Mouse (Mus musculus) limb, embryonic 10.5 days (tissue): Measurements from ENCODE around the gene Tbc1d8b. TPM values are rescaled to one million over a fixed set of nuclear protein-coding genes. Genes with fewer than 3 reads are reported as not detected.
"Not testable (repeated sequence)": the region's sequence is repeated elsewhere in the genome, so short reads cannot be mapped to it uniquely, and the experiment has no call there.

ENCODE experiments used
- DNase-seq: peaks from one replicate; pipeline ENCODE4 v3.0.0-alpha.2; 2017; ENCODE audit warnings: low spot score
- H3K27ac ChIP-seq: fragments of 300-500 bp; sonication (generic); 2 replicates; pipeline ENCODE4 v1.5.1; 2016; ENCODE audit warnings: mild to moderate bottlenecking
- H3K27me3 ChIP-seq: fragments of 300-500 bp; sonication (generic); 2 replicates; pipeline ENCODE4 v1.6.1; 2016; ENCODE audit warnings: low read depth, mild to moderate bottlenecking; ENCODE audit not compliant: poor library complexity, severe bottlenecking
- H3K36me3 ChIP-seq: fragments of 300-500 bp; sonication (generic); 2 replicates; pipeline ENCODE4 v1.6.1; 2016; ENCODE audit warnings: mild to moderate bottlenecking, moderate library complexity
- H3K4me1 ChIP-seq: fragments of 300-500 bp; sonication (generic); 2 replicates; pipeline ENCODE4 v1.6.1; 2016
- H3K4me3 ChIP-seq: fragments of 300-500 bp; sonication (generic); 2 replicates; pipeline ENCODE4 v1.5.1; 2016; ENCODE audit warnings: mild to moderate bottlenecking, moderate library complexity
- H3K9me3 ChIP-seq: fragments of 300-500 bp; sonication (generic); replicated peaks from 2 replicates; pipeline ENCODE4 v1.6.1; 2016; ENCODE audit warnings: mild to moderate bottlenecking
- WGBS: fragments of 180-500 bp; shearing (Covaris S2); methylation state at CpG from one replicate; pipeline ENCODE4 v1.1.7; 2016; 5-methylcytosine and 5-hydroxymethylcytosine counted together
- polyA plus RNA-seq: library from polyadenylated mRNA; unstranded; fragments of >200 nt; fragmentation: Nextera tagmentation; extraction: Ambion mirVana; gene quantifications from 2 replicates; pipeline ENCODE4 v1.2.1, GENCODE M21; 2016

Gene Tbc1d8b
- polyA plus RNA-seq, 1 experiment from 2014 or later, result 1.2 TPM

GRCm38 (mm10) chrX:139751855-139752254, 67.1 kb downstream of the Tbc1d8b start:
- peak; percentile 49 for DNase-seq
- H3K4me1 ChIP-seq, result no peaks in the 10 kb centered on the region
- 0% methylated on average over 1 of the region's 1 CpGs for WGBS
- peaks cover 42% of the 10 kb centered on the region for H3K27me3 ChIP-seq
- H3K36me3 ChIP-seq, result no peaks in the 10 kb centered on the region
- H3K9me3 ChIP-seq, result no peaks in the 10 kb centered on the region
- H3K27ac ChIP-seq, result no peak overlapping the region
- no peak overlapping the region for H3K4me3 ChIP-seq

DNA sequence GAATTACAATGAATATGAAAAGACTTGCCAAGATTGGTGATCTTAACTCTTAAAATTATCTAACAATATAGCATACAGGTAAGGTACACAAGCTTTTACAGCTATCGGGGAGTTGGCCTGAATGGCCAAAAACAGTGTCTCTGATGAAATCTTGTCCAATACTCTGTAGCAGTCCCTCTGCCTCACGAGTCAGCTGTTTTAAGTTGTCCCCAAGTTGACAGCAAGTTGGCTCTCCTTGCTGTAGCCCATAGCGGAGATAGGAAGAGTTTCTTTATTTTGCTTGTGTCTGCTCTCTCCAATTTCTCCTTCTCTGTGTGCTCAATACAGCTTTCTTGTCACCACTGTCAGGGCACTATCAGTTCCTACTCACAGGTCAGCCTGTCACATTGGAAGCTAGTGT, 73.8 kb downstream of the Tbc1d8b start:
- not testable (repeated sequence) for H3K4me1 ChIP-seq, DNase-seq, H3K36me3 ChIP-seq, H3K4me3 ChIP-seq, H3K9me3 ChIP-seq, H3K27ac ChIP-seq
- peaks cover 33% of the 10 kb centered on the region for H3K27me3 ChIP-seq
- WGBS, result 81% methylated on average over 3 of the region's 3 CpGs

DNA sequence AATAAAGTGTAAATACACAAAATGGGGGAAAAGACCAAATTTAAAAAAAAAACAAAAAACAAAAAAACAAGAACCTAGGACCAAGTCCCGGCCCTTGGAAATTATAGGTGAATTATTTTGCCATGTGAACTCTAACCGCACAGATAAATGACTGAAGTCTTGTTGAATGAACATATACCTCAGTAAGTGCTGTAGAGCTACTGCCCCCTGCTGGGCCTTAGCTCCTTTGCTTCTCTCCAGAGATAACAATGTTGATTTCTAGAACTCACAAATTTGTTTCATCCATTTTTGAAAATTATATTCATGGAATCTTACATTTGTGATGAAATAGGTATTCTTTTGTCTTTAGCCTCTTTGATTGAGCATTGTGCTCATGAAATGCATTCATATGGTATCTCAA, 77.8 kb downstream of the Tbc1d8b start:
- Histone ChIP-seq H3K27me3 (peaks cover 27% of the 10 kb centered on the region), H3K27ac (no peak overlapping the region), H3K36me3 (no peaks in the 10 kb centered on the region), H3K4me3 (no peak overlapping the region), H3K9me3 (no peaks in the 10 kb centered on the region), H3K4me1 (no peaks in the 10 kb centered on the region)
- DNase-seq, result no peak
- 79% methylated on average over 2 of the region's 2 CpGs for WGBS

- no peaks in the 10 kb centered on the region for H3K36me3 ChIP-seq
- no peak overlapping the region for H3K27ac ChIP-seq
- H3K4me1 ChIP-seq, result no peaks in the 10 kb centered on the region
- peaks cover 90% of the 10 kb centered on the region for H3K27me3 ChIP-seq
- WGBS, result 87% methylated on average over 13 of the region's 13 CpGs
- no peak for DNase-seq
- no peak overlapping the region for H3K4me3 ChIP-seq
- H3K9me3 ChIP-seq, result no peaks in the 10 kb centered on the region
These were observed 85.3 kb downstream of the Tbc1d8b start for GRCm38 (mm10) chrX:139769975-139770637.

GRCm38 (mm10) chrX:139774309-139775083, 89.7 kb downstream of the Tbc1d8b start:
- 25% methylated on average over 18 of the region's 18 CpGs for WGBS
- H3K4me3 ChIP-seq, result no peak overlapping the region
- DNase-seq, result peak; percentile 64

DNA sequence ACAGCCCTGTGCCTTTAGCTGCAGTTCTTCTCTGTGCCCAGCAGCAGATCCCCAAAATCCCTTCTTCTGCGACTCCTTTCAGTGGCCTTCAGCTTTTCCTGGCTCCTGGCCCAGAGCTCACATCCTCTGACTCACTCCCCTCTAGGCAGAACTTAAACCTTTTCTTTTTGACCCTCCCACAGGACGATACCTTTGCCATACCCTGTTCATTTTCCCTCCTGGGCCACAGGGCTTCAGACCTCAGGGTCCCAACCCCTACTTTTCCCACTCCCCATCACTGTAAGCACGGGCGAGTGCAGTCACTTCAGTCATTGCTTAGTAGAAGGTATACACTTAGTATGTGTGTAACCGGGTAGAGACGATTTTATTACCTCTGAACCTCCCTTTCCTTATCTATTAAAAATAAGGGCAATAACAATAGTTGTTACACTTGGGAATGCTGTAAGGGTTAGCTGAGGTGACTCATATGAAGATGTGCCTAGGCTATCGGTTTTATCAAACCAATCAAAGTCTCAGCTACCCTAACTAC, 90.4 kb downstream of the Tbc1d8b start:
- Histone ChIP-seq H3K36me3 (no peaks in the 10 kb centered on the region), H3K4me3 (no peak overlapping the region), H3K27me3 (peaks cover 91% of the 10 kb centered on the region), H3K9me3 (no peaks in the 10 kb centered on the region), H3K27ac (no peak overlapping the region), H3K4me1 (no peaks in the 10 kb centered on the region)
- WGBS, result 78% methylated on average over 7 of the region's 7 CpGs
- DNase-seq, result no peak

More at GRCm38 (mm10) chrX:139774309-139775083, 89.7 kb downstream of the Tbc1d8b start:
- Histone ChIP-seq H3K4me1 (no peaks in the 10 kb centered on the region), H3K27ac (no peak overlapping the region), H3K36me3 (no peaks in the 10 kb centered on the region), H3K9me3 (no peaks in the 10 kb centered on the region), H3K27me3 (peaks cover 91% of the 10 kb centered on the region)

- no peak overlapping the region for H3K27ac ChIP-seq
- no peak overlapping the region for H3K4me3 ChIP-seq
- H3K9me3 ChIP-seq, result no peaks in the 10 kb centered on the region
- H3K4me1 ChIP-seq, result 0 out of 2 replicates have a peak, but pooled peaks cover 3% of the 10 kb centered on the region
- 27% methylated on average over 4 of the region's 4 CpGs for WGBS
- no peaks in the 10 kb centered on the region for H3K36me3 ChIP-seq
- H3K27me3 ChIP-seq, result peaks cover 91% of the 10 kb centered on the region
- DNase-seq, result no peak
These were observed 92.6 kb downstream of the Tbc1d8b start for GRCm38 (mm10) chrX:139777357-139777756.

GRCm38 (mm10) chrX:139778886-139779285, 94.1 kb downstream of the Tbc1d8b start:
- Histone ChIP-seq H3K9me3 (no peaks in the 10 kb centered on the region), H3K27ac (no peak overlapping the region), H3K36me3 (no peaks in the 10 kb centered on the region), H3K4me3 (no peak overlapping the region), H3K27me3 (peaks cover 93% of the 10 kb centered on the region), H3K4me1 (0 out of 2 replicates have a peak, but pooled peaks cover 3% of the 10 kb centered on the region)
- no peak for DNase-seq
- WGBS, result 67% methylated on average over 1 of the region's 1 CpGs

DNA sequence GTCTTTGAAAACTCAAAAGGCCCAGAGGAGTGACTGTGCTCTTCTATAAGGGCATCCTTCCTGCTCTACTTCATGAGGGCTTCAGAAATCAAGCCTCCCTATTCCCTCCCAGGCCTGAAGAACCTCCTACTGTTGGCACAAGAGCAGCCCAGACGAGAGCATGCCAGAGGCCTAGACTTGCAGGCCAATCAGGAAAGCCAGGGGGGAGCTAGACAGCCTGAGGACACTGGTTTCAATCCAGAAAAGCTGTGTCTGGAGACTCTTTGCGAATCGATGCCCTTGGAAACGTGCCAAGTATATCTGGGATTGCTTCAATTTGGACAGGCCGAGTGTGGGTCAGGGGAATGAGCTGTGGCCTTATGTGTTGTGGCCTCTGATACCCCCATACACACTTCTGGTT, 94.6 kb downstream of the Tbc1d8b start:
- no peak for DNase-seq
- 0 out of 2 replicates have a peak, but pooled peaks cover 3% of the 10 kb centered on the region for H3K4me1 ChIP-seq
- no peak overlapping the region for H3K4me3 ChIP-seq
- H3K27ac ChIP-seq, result no peak overlapping the region
- H3K9me3 ChIP-seq, result no peaks in the 10 kb centered on the region
- no peaks in the 10 kb centered on the region for H3K36me3 ChIP-seq
- WGBS, result 93% methylated on average over 5 of the region's 5 CpGs
- peaks cover 94% of the 10 kb centered on the region for H3K27me3 ChIP-seq

DNA sequence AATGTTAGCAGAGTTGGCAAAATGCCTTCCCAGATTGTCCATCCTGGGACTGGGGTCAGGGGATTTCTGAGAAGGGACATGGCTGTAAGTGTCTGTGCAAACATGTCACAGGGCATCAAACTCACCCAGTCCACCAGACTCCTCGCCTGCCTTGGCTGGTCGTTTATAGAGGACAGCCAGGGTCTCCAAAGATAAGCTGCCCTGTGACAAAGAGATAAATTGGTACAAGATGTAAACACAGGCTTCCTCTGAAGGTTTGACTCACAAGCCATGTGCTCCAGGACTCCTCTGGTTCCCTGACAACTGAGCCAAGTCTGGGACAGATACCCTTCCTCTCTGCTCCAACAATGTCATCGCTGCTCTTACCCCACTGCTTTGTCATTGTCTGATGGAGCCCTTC, 96.2 kb downstream of the Tbc1d8b start:
- Histone ChIP-seq H3K9me3 (no peaks in the 10 kb centered on the region), H3K36me3 (no peaks in the 10 kb centered on the region), H3K4me3 (no peak overlapping the region), H3K27me3 (peaks cover 94% of the 10 kb centered on the region), H3K4me1 (0 out of 2 replicates have a peak, but pooled peaks cover 3% of the 10 kb centered on the region), H3K27ac (no peak overlapping the region)
- no peak for DNase-seq
- 35% methylated on average over 3 of the region's 3 CpGs for WGBS

GRCm38 (mm10) chrX:139781563-139781962, 96.8 kb downstream of the Tbc1d8b start:
- H3K27ac ChIP-seq, result no peak overlapping the region
- H3K27me3 ChIP-seq, result peaks cover 94% of the 10 kb centered on the region
- H3K4me1 ChIP-seq, result 0 out of 2 replicates have a peak, but pooled peaks cover 3% of the 10 kb centered on the region
- no peak overlapping the region for H3K4me3 ChIP-seq
- no peaks in the 10 kb centered on the region for H3K9me3 ChIP-seq
- H3K36me3 ChIP-seq, result no peaks in the 10 kb centered on the region
- DNase-seq, result no peak
- 70% methylated on average over 4 of the region's 4 CpGs for WGBS

DNA sequence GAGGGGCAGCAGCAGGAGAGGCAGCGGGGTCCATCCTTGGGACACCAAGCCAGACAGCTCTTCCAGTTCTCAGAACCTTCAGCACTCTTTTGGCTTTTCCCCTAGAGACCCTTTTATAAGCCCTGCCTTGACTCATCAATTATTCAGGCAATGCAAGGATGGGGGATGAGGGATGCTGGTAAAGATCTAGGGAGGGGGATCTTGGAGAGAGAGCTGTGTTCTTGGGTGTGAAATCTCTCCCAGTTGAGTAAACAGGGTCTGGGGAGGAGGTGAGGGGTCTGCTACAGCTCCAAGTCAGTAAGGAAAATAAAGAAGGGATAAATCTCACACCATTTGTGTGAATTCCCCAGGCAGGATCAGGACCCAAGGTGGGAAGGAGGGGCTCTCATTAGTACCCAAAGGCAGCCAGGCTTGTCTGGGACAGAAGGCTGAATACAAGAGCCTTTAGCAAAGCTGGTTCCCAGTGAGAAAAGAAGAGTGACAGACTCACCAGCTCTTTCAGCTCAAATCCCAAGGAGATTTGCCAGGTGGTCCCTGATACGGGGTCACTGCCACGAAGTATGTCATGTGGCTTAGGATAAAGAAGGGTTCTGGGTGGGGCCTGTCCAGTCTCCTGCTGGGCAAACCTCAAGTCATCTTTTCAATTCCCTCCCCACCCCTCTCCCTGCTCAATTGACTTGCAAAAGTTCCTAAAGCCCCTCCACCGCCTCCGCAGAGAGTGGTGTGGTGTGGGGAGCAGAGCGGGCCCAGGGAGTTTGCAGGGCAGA, 97.7 kb downstream of the Tbc1d8b start, which contains the start of gene Ripply1:
Gene Ripply1 (minus strand): TSS at position 76 of the 767 bp plus-strand sequence.
- 0 out of 2 replicates have a peak, but pooled peaks cover 3% of the 10 kb centered on the region for H3K4me1 ChIP-seq
- no peak within 1 kb of the TSS for H3K27ac ChIP-seq
- peaks cover 89% of the 10 kb centered on the region for H3K27me3 ChIP-seq
- no peak within 1 kb of the TSS for H3K4me3 ChIP-seq
- H3K36me3 ChIP-seq, result no peaks in the 10 kb centered on the region
- no peak for DNase-seq
- H3K9me3 ChIP-seq, result no peaks in the 10 kb centered on the region
- WGBS, result 30% methylated on average over 6 of the region's 6 CpGs
